Mouse (Mus musculus): Measurements from ENCODE around the gene Scarf1. TPM values are rescaled to one million over a fixed set of nuclear protein-coding genes. Genes with fewer than 3 reads are reported as not detected.

The Scarf1 gene
- 3.9 and 8.4 TPM in 2 replicates for polyA plus RNA-seq (2011; ENCODE audit: insufficient read depth, insufficient read length, low replicate concordance, missing spikeins)

- H3K4me1 ChIP-seq (ENCODE audit: control insufficient read depth, insufficient read depth, low read length) = peaks cover 5% of the 10 kb centered on the region; the same call in 1 of the 2 replicates
- TF ChIP-seq CTCF (IDR thresholded peaks at IDR 0.05; ENCODE audit: control insufficient read depth, insufficient read depth, low read length) = no peak
- TF ChIP-seq POLR2A (IDR thresholded peaks at IDR 0.05; ENCODE audit: borderline replicate concordance, control insufficient read depth, low read depth, low read length) = no peak
- H3K4me3 ChIP-seq (replicated peaks; ENCODE audit: control insufficient read depth, low read depth, low read length) = peak within 1 kb of the TSS; percentile 14
- H3K27ac ChIP-seq (ENCODE audit: control insufficient read depth, insufficient read depth, low read depth, low read length, poor library complexity) = no peak within 1 kb of the TSS
- WGBS = 22% methylated on average over 8 of the region's 8 CpGs
Observed at GRCm38 (mm10) chr11:75513336-75513735, at the start of gene Scarf1. TSS of gene Scarf1 (plus strand) at chr11:75513540.

- 84% methylated on average over 4 of the region's 4 CpGs for WGBS
- no peak for TF ChIP-seq POLR2A (IDR thresholded peaks at IDR 0.05; ENCODE audit: borderline replicate concordance, control insufficient read depth, low read depth, low read length)
- TF ChIP-seq CTCF (IDR thresholded peaks at IDR 0.05; ENCODE audit: control insufficient read depth, insufficient read depth, low read length) = no peak
- H3K4me3 ChIP-seq (replicated peaks; ENCODE audit: control insufficient read depth, low read depth, low read length) = no peak overlapping the region
- H3K27ac ChIP-seq (ENCODE audit: control insufficient read depth, insufficient read depth, low read depth, low read length, poor library complexity) = no peak overlapping the region
- peaks cover 3% of the 10 kb centered on the region; the same call in 1 of the 2 replicates for H3K4me1 ChIP-seq (ENCODE audit: control insufficient read depth, insufficient read depth, low read length)
Observed at GRCm38 (mm10) chr11:75463624-75464023, 49.7 kb upstream of the Scarf1 start.

DNA sequence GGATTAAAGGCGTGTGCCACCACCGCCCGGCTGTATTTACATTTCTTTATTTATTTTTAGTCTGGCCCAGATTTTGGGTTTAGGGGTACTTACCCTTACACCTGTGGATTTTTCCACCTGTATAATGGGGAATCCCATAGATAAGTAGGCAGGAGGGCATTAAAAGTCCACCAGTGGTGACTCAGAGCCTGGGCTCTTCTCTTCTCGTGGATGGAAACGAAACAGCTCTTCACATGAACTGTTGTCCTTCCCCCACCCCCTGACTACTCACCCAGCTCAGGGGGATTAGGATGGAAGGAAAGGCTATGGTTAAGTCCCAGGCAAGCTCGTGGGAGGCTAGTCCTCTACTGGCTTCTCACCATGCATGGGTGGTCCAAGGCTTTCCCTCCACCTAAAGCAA is 48.9 kb upstream of the Scarf1 start:
- 90% methylated on average over 6 of the region's 6 CpGs for WGBS
- H3K4me1 ChIP-seq (ENCODE audit: control insufficient read depth, insufficient read depth, low read length) = no peaks in the 10 kb centered on the region; the same call in 1 of the 2 replicates
- H3K4me3 ChIP-seq (replicated peaks; ENCODE audit: control insufficient read depth, low read depth, low read length) = no peak overlapping the region
- TF ChIP-seq CTCF (IDR thresholded peaks at IDR 0.05; ENCODE audit: control insufficient read depth, insufficient read depth, low read length) (no peak), POLR2A (IDR thresholded peaks at IDR 0.05; ENCODE audit: borderline replicate concordance, control insufficient read depth, low read depth, low read length) (no peak)
- no peak overlapping the region for H3K27ac ChIP-seq (ENCODE audit: control insufficient read depth, insufficient read depth, low read depth, low read length, poor library complexity)

DNA sequence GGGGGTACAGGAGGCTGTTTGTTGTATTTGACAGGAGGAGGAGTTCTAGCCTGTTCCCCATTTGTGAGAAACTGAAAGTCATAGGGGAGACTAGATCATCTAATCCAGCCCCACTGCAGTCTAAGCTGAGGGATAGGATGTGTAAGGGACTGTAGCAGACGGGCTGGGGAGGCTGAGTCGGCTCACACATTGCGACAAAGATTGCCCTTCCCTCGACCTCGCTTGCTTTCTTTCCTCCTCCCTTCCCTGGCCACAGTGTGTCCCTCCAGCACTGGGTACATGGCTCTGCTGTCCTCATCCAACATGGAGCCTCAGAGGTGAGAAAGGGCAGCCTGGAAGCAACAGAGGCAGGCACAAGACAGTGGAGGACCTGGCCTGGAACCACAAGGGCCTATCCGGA is 48.3 kb upstream of the Scarf1 start:
- TF ChIP-seq POLR2A (IDR thresholded peaks at IDR 0.05; ENCODE audit: borderline replicate concordance, control insufficient read depth, low read depth, low read length) = no peak
- TF ChIP-seq CTCF (IDR thresholded peaks at IDR 0.05; ENCODE audit: control insufficient read depth, insufficient read depth, low read length) = no peak
- Histone ChIP-seq H3K27ac (ENCODE audit: control insufficient read depth, insufficient read depth, low read depth, low read length, poor library complexity) (no peak overlapping the region), H3K4me1 (ENCODE audit: control insufficient read depth, insufficient read depth, low read length) (no peaks in the 10 kb centered on the region; the same call in 1 of the 2 replicates), H3K4me3 (replicated peaks; ENCODE audit: control insufficient read depth, low read depth, low read length) (no peak overlapping the region)
- 80% methylated on average over 6 of the region's 6 CpGs for WGBS

GRCm38 (mm10) chr11:75466731-75467505 is 46.4 kb upstream of the Scarf1 start:
- 95% methylated on average over 4 of the region's 4 CpGs for WGBS
- H3K4me3 ChIP-seq (replicated peaks; ENCODE audit: control insufficient read depth, low read depth, low read length) = no peak overlapping the region
- TF ChIP-seq CTCF (IDR thresholded peaks at IDR 0.05; ENCODE audit: control insufficient read depth, insufficient read depth, low read length) = peak; percentile 32; the same call in 1 of the 2 replicates
- TF ChIP-seq POLR2A (IDR thresholded peaks at IDR 0.05; ENCODE audit: borderline replicate concordance, control insufficient read depth, low read depth, low read length) = no peak
- no peak overlapping the region for H3K27ac ChIP-seq (ENCODE audit: control insufficient read depth, insufficient read depth, low read depth, low read length, poor library complexity)
- no peaks in the 10 kb centered on the region; the same call in 1 of the 2 replicates for H3K4me1 ChIP-seq (ENCODE audit: control insufficient read depth, insufficient read depth, low read length)

- Histone ChIP-seq H3K4me1 (ENCODE audit: control insufficient read depth, insufficient read depth, low read length) (no peaks in the 10 kb centered on the region; the same call in 1 of the 2 replicates), H3K4me3 (replicated peaks; ENCODE audit: control insufficient read depth, low read depth, low read length) (peak overlapping the region; percentile 48), H3K27ac (ENCODE audit: control insufficient read depth, insufficient read depth, low read depth, low read length, poor library complexity) (no peak overlapping the region)
- no peak for TF ChIP-seq CTCF (IDR thresholded peaks at IDR 0.05; ENCODE audit: control insufficient read depth, insufficient read depth, low read length)
- no peak for TF ChIP-seq POLR2A (IDR thresholded peaks at IDR 0.05; ENCODE audit: borderline replicate concordance, control insufficient read depth, low read depth, low read length)
- 18% methylated on average over 19 of the region's 19 CpGs for WGBS
Observed at GRCm38 (mm10) chr11:75467512-75468215, 45.7 kb upstream of the Scarf1 start.

DNA sequence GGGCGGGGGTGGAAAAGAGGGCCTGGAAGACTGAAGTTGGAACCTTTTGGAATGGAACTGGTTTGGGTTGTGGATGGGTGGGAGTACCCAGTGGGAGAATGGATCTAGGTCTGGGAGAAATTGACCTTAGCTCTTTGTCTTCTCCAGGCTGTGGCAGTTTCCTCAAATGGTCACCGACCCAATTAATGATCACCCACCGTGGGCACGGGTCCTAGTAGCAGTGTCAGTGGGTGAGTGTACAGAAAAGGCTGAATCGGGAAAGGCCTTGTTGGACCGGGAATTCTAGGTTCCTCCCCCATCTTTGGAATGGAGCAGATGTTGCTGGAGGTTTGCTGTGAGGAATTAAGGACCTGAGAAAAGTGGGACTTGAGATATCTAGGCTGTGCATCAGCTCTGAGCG is 44.9 kb upstream of the Scarf1 start:
- peak overlapping the region; percentile 48 for H3K4me3 ChIP-seq (replicated peaks; ENCODE audit: control insufficient read depth, low read depth, low read length)
- no peak overlapping the region for H3K27ac ChIP-seq (ENCODE audit: control insufficient read depth, insufficient read depth, low read depth, low read length, poor library complexity)
- TF ChIP-seq POLR2A (IDR thresholded peaks at IDR 0.05; ENCODE audit: borderline replicate concordance, control insufficient read depth, low read depth, low read length) (no peak), CTCF (IDR thresholded peaks at IDR 0.05; ENCODE audit: control insufficient read depth, insufficient read depth, low read length) (no peak)
- 39% methylated on average over 7 of the region's 7 CpGs for WGBS
- no peaks in the 10 kb centered on the region; the same call in 1 of the 2 replicates for H3K4me1 ChIP-seq (ENCODE audit: control insufficient read depth, insufficient read depth, low read length)

DNA sequence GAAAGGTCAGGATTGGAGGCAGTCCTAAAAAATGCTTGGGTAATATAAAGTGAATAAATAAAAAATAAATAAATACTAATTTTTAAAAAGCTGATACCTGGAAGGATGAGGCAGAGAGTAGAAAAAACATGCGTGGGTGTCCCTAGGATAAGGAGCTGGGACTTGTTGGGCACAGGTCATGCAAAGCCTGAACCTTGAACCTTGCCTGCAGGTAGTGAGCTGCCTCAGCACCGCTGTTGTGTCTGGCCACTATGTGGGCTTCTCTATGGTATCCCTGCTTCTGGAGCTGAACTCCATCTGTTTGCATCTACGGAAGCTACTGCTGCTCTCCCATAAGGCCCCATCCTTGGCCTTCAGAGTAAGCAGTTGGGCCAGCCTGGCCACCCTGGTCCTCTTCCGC is 44.1 kb upstream of the Scarf1 start:
- 96% methylated on average over 4 of the region's 4 CpGs for WGBS
- Histone ChIP-seq H3K4me1 (ENCODE audit: control insufficient read depth, insufficient read depth, low read length) (no peaks in the 10 kb centered on the region; the same call in 1 of the 2 replicates), H3K27ac (ENCODE audit: control insufficient read depth, insufficient read depth, low read depth, low read length, poor library complexity) (no peak overlapping the region), H3K4me3 (replicated peaks; ENCODE audit: control insufficient read depth, low read depth, low read length) (no peak overlapping the region)
- TF ChIP-seq CTCF (IDR thresholded peaks at IDR 0.05; ENCODE audit: control insufficient read depth, insufficient read depth, low read length) (no peak), POLR2A (IDR thresholded peaks at IDR 0.05; ENCODE audit: borderline replicate concordance, control insufficient read depth, low read depth, low read length) (no peak)
